In genomic region chr16:85899301-85899721, GRCm38 (mm10) we compare ENCODE assay signal across 8 mouse cellular contexts. TPM values are rescaled to one million over a fixed set of nuclear protein-coding genes. Genes with fewer than 3 reads are reported as not detected.
DNase-seq lines count a peak whose midpoint lies in the region; ATAC-seq lines count a peak whose summit lies in the region.
"Had no signal": no experiment of that assay in that cellular context is flagged by ENCODE, and none has a peak within 500 bp of the region (broad histone marks: within the 10 kb centered on the region; RNA-seq: fewer than 3 reads in every experiment).

No protein-coding gene starts in this region.

- no peak for ATAC-seq in liver, embryonic 16.5 days (ENCODE audit: low read depth)
- ATAC-seq in neural tube, embryonic 15.5 days (ENCODE audit: low FRiP score), result peak; percentile 36

- 21% methylated on average over 25 of the region's 25 CpGs for WGBS in liver, embryonic 16.5 days (ENCODE audit: insufficient replicate concordance)
- WGBS in neural tube, embryonic 15.5 days, result 16% methylated on average over 25 of the region's 25 CpGs

- H3K36me3 ChIP-seq in liver, embryonic 16.5 days (ENCODE audit: control insufficient read depth, insufficient read depth), result no peaks in the 10 kb centered on the region
- H3K36me3 ChIP-seq in neural tube, embryonic 15.5 days, result no peaks in the 10 kb centered on the region

- H3K9ac ChIP-seq in liver, embryonic 16.5 days (ENCODE audit: low read depth, low read length), result no peak overlapping the region
- H3K9ac ChIP-seq in neural tube, embryonic 15.5 days (replicated peaks), result peak overlapping the region; percentile 64

- peaks cover 37% of the 10 kb centered on the region for H3K27me3 ChIP-seq in liver, embryonic 16.5 days (ENCODE audit: control insufficient read depth, insufficient read depth, low read depth, low read length)
- H3K27me3 ChIP-seq in neural tube, embryonic 15.5 days (replicated peaks), result peaks cover 13% of the 10 kb centered on the region; the same call in 1 of the 2 replicates

- H3K4me1 ChIP-seq in liver, embryonic 16.5 days (ENCODE audit: control insufficient read depth, low read depth, low read length), result no peaks in the 10 kb centered on the region; the same call in 1 of the 2 replicates
- H3K4me1 ChIP-seq in neural tube, embryonic 15.5 days, result peaks cover 26% of the 10 kb centered on the region

- peak; percentile 7 to 28 for DNase-seq in adrenal gland, adult 18-20 months (ENCODE audit: low spot score in 2 of 2)
- DNase-seq in cerebellum, postnatal 36 days, result peak; percentile 29 to 38
- peak; percentile 52 to 59 for DNase-seq in heart, adult 18-20 months
- DNase-seq in kidney, adult 18-20 months, result peak; percentile 23
- no peak for DNase-seq in c-Kit-positive CD71-positive TER-119-positive erythroid progenitor cells, embryonic 14.5 days (ENCODE audit: low spot score)

- peak overlapping the region; percentile 59; the same call in 1 of the 2 replicates for H3K4me2 ChIP-seq in liver, embryonic 16.5 days (ENCODE audit: low read depth, low read length)
- peak overlapping the region; percentile 88 for H3K4me2 ChIP-seq in neural tube, embryonic 15.5 days

- no peak overlapping the region for H3K4me3 ChIP-seq in liver, embryonic 16.5 days (ENCODE audit: low read depth, low read length)
- peak overlapping the region; percentile 49 for H3K4me3 ChIP-seq in neural tube, embryonic 15.5 days (replicated peaks)
- H3K4me3 ChIP-seq: erythroblast, embryonic 14.5 days had no signal

- H3K9me3 ChIP-seq in liver, embryonic 16.5 days (replicated peaks; ENCODE audit: control insufficient read depth, low read length), result no peaks in the 10 kb centered on the region
- no peaks in the 10 kb centered on the region for H3K9me3 ChIP-seq in neural tube, embryonic 15.5 days (replicated peaks)

- H3K27ac ChIP-seq in liver, embryonic 16.5 days (ENCODE audit: low read length), result no peak overlapping the region
- peak overlapping the region; percentile 51; the same call in 1 of the 2 replicates for H3K27ac ChIP-seq in neural tube, embryonic 15.5 days (replicated peaks)

RNA-seq across cellular contexts. Expression of gene Adamts5, which starts 2.3 kb away (rescaled TPM):
- total RNA-seq in adrenal gland, adult 18-20 months (2021), result 10 to 100 TPM in 1 of 2 experiments, 1 to 10 TPM in 1; 7.4 to 11.6 TPM
- 1 to 10 TPM; 6.5 to 6.9 TPM for total RNA-seq in heart, adult 18-20 months (2021)
- polyA plus RNA-seq in liver, embryonic 16.5 days (2015; fragmentation: Nextera tagmentation; extraction: Ambion mirVana), result 0.40 and 0.51 TPM in 2 replicates
- polyA plus RNA-seq in neural tube, embryonic 15.5 days (2015; fragmentation: Nextera tagmentation; extraction: Ambion mirVana), result 4.8 and 5.0 TPM in 2 replicates
- polyA plus RNA-seq: erythroblast, embryonic 14.5 days had no signal
